Mouse (Mus musculus): ENCODE measurements at regions not wholly inside any gene's neighbourhood (a gene's known extent, or its start where the extent isn't known, plus 50 kb on each side); places are given as distances from the start of the nearest gene placed in this dataset.

GRCm38 (mm10) chr14:68219025-68219595, 1075.0 kb downstream of the Synb start:
- TF ChIP-seq CTCF (IDR thresholded peaks at IDR 0.05; ENCODE audit: low read depth, low read length) (no peak), POLR2A (IDR thresholded peaks at IDR 0.05; ENCODE audit: borderline replicate concordance, low read depth, low read length) (no peak)
